Mouse (Mus musculus) cerebellum, adult 2 months (tissue): ENCODE measurements around the gene Apba3. TPM values are rescaled to one million over a fixed set of nuclear protein-coding genes. Genes with fewer than 3 reads are reported as not detected.

ENCODE experiments used
- DNase-seq, 2 experiments: peaks; one replicate each; pipeline ENCODE4 v3.0.0; 2021
- H3K27ac ChIP-seq: fragments of 200-500 bp; 2 replicates; pipeline ENCODE4 v1.5.1; 2012; ENCODE audit warnings: low read length, control low read depth, inconsistent platforms; ENCODE audit not compliant: insufficient read depth
- H3K27me3 ChIP-seq: fragments of 200-500 bp; 2 replicates; pipeline ENCODE4 v1.6.1; 2012; ENCODE audit warnings: inconsistent platforms, mild to moderate bottlenecking, low read length, moderate library complexity; ENCODE audit not compliant: control insufficient read depth, insufficient read depth
- H3K4me1 ChIP-seq: fragments of 200-500 bp; 2 replicates; pipeline ENCODE4 v1.6.1; 2011; ENCODE audit warnings: low read length; ENCODE audit not compliant: control insufficient read depth, insufficient read depth
- H3K4me3 ChIP-seq: fragments of 200-500 bp; replicated peaks from 2 replicates; pipeline ENCODE3; 2011; ENCODE audit warnings: mild to moderate bottlenecking, low read depth, low read length, control low read depth; ENCODE audit not compliant: insufficient read depth
- CTCF ChIP-seq: fragments of 200-500 bp; IDR thresholded peaks from 2 replicates; pipeline ENCODE4 v1.5.1; 2011; ENCODE audit warnings: low read depth, mild to moderate bottlenecking, control low read depth, low read length, moderate library complexity, borderline replicate concordance; ENCODE audit not compliant: insufficient read depth
- POLR2A ChIP-seq: fragments of 200-500 bp; IDR thresholded peaks from 2 replicates; pipeline ENCODE4 v1.6.1; 2011; ENCODE audit warnings: low read length, control low read depth, borderline replicate concordance; ENCODE audit not compliant: insufficient read depth
- WGBS: fragments of 180-500 bp; shearing (Covaris S2); methylation state at CpG from one replicate; pipeline ENCODE4 v1.1.7; 2018; 5-methylcytosine and 5-hydroxymethylcytosine counted together
- polyA plus RNA-seq: library from polyadenylated mRNA; depleted of rRNA; stranded (reverse); fragments of >200 nt; gene quantifications from 2 replicates; pipeline ENCODE4 v1.2.3, GENCODE M21; 2012

Apba3 gene
- polyA plus RNA-seq, 1 experiment: 61.8 TPM

DNA sequence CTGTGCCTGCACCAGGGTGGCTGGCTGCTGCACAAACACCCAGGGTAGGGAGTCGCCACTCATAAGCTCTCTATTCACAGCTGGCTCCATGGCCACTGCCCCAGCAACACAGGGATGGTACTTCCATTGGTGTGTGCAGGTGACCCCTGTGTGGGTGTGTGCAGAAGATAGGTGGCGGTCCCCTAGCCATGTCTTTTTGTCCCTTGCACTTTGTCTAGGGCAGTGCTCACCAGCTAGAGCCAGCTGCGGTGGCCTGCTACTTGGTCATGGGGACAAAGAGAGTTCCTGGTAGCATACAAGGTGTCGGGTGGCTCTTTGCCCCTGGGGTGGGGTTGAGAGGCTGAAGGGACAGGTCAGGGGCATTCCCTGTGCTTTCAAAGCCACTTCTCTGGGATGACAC is 22.6 kb upstream of the Apba3 start:
- Histone ChIP-seq H3K4me3 (no peak overlapping the region), H3K27me3 (no peaks in the 10 kb centered on the region), H3K4me1 (peaks cover 3% of the 10 kb centered on the region), H3K27ac (no peak overlapping the region)
- TF ChIP-seq POLR2A (no peak), CTCF (no peak)
- 75% methylated on average over 4 of the region's 4 CpGs for WGBS
- DNase-seq: no peak

DNA sequence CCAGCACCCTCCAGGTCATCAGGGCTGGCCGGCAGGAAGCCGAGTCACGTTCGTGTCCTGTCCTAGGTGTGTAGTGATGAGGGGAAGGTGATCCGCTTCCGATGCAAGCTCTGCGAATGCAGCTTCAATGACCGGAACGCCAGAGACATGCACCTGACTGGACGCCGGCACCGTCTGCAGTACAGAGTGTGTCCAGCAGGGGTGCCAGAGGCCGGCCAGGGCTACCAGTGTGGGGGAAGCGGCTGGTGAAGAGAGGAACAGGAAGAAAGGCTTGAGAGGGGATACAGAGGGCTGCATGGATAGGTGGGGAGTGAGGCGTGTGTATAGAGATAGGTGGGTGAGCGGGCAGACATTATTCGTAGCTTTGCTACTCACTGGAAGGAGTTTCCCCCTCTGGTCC is 22.2 kb upstream of the Apba3 start:
- peak; percentile 76 to 90 for DNase-seq
- no peaks in the 10 kb centered on the region for H3K27me3 ChIP-seq
- TF ChIP-seq POLR2A (no peak), CTCF (peak; percentile 94)
- H3K4me1 ChIP-seq: peaks cover 3% of the 10 kb centered on the region
- 7% methylated on average over 17 of the region's 17 CpGs for WGBS
- no peak overlapping the region for H3K27ac ChIP-seq
- no peak overlapping the region for H3K4me3 ChIP-seq

DNA sequence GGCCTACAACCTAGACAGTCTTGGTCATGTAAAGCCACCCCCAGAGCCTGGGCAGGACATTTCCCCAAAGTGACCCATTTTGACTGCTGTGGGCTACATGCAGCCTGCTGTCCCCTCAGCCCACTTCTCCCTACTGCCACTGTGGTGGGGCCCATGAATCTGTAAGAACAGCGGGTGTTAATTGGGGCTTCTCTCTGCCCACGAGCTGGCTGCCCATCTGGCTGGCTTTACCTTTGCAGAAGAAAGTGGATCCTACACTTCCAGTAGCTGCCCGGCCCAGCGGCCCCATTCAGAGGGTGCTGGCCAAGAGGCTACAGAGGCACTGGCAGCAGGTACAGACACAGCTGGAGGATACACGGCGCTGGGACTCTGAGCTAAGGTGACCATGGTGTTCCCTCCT is 21.6 kb upstream of the Apba3 start:
- no peak for DNase-seq
- WGBS: 71% methylated on average over 6 of the region's 6 CpGs
- TF ChIP-seq POLR2A (no peak), CTCF (no peak)
- Histone ChIP-seq H3K4me3 (no peak overlapping the region), H3K27ac (no peak overlapping the region), H3K4me1 (peaks cover 3% of the 10 kb centered on the region), H3K27me3 (no peaks in the 10 kb centered on the region)

DNA sequence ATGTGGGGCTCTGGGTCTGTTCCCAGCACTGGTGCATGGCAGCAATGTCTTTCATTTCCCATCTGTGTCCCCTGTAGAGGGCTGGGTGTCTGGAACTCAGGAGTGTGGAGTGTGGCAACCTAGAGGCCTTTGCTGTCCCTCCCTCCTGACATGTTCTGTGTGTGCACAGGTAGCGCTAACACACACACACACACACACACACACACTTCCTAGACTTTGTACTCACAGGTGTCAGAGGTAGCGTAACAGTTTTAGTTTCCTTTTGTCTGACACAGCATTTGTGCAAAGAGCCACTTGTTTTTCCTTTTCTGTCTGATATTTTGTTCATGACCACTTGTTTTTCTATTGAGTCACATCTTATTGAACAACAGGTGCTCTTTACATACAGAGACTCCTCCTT is 19.0 kb upstream of the Apba3 start:
- WGBS: 96% methylated on average over 2 of the region's 2 CpGs
- no peak overlapping the region for H3K4me3 ChIP-seq

GRCm38 (mm10) chr10:81249442-81249841 is 17.3 kb upstream of the Apba3 start:
- no peak for DNase-seq
- H3K4me1 ChIP-seq: peaks cover 1% of the 10 kb centered on the region
- 82% methylated on average over 8 of the region's 8 CpGs for WGBS
- no peak overlapping the region for H3K4me3 ChIP-seq
- H3K27me3 ChIP-seq: no peaks in the 10 kb centered on the region
- H3K27ac ChIP-seq: no peak overlapping the region
- TF ChIP-seq CTCF (no peak), POLR2A (no peak)

More for the DNA sequence above, 19.0 kb upstream of the Apba3 start:
- Histone ChIP-seq H3K27me3 (no peaks in the 10 kb centered on the region), H3K27ac (no peak overlapping the region), H3K4me1 (peaks cover 3% of the 10 kb centered on the region)
- no peak for DNase-seq
- TF ChIP-seq POLR2A (no peak), CTCF (no peak)

- Histone ChIP-seq H3K4me1 (peaks cover 3% of the 10 kb centered on the region; the same call in 1 of the 2 replicates), H3K27ac (no peak within 1 kb of the TSS), H3K4me3 (peak within 1 kb of the TSS; percentile 5), H3K27me3 (no peaks in the 10 kb centered on the region)
- peak; percentile 79 to 81 for DNase-seq
- WGBS: 7% methylated on average over 43 of the region's 44 CpGs
- TF ChIP-seq CTCF (no peak), POLR2A (0 out of 2 replicates have a peak, but pooled peaks have one; percentile 21)
Measured at GRCm38 (mm10) chr10:81252424-81253419, 14.0 kb upstream of the Apba3 start, which contains the start of gene Matk. TSS of gene Matk (plus strand) at chr10:81252935.

GRCm38 (mm10) chr10:81254886-81255285 is 11.9 kb upstream of the Apba3 start:
- Histone ChIP-seq H3K27me3 (no peaks in the 10 kb centered on the region), H3K4me3 (no peak overlapping the region), H3K4me1 (peaks cover 5% of the 10 kb centered on the region), H3K27ac (no peak overlapping the region)
- TF ChIP-seq POLR2A (no peak), CTCF (no peak)
- no peak for DNase-seq
- 60% methylated on average over 1 of the region's 1 CpGs for WGBS
